Mouse (Mus musculus): ENCODE data around the gene Slc41a2. TPM values are rescaled to one million over a fixed set of nuclear protein-coding genes. Genes with fewer than 3 reads are reported as not detected.

Gene Slc41a2
- polyA plus RNA-seq, 1 experiment: 11.5 TPM

GRCm38 (mm10) chr10:83218778-83219177, 118.9 kb downstream of the Slc41a2 start:
- no peaks in the 10 kb centered on the region for H3K4me1 ChIP-seq (ENCODE audit: control insufficient read depth, insufficient read depth, insufficient read length, low read length)
- 67% methylated on average over 2 of the region's 2 CpGs for WGBS
- TF ChIP-seq POLR2A (IDR thresholded peaks at IDR 0.05; ENCODE audit: low read depth, low read length) (no peak), CTCF (IDR thresholded peaks at IDR 0.05; ENCODE audit: extremely low read depth, insufficient read length, insufficient replicate concordance, low read depth, low read length) (no peak)
- no peak overlapping the region for H3K27ac ChIP-seq (ENCODE audit: insufficient read depth, low read depth, low read length)
- H3K27me3 ChIP-seq (ENCODE audit: control insufficient read depth, insufficient read depth, low read length): no peaks in the 10 kb centered on the region
- no peaks in the 10 kb centered on the region for H3K36me3 ChIP-seq (ENCODE audit: control insufficient read depth, insufficient read depth, low read length)
- no peak overlapping the region for H3K4me3 ChIP-seq (ENCODE audit: low read depth, low read length)

DNA sequence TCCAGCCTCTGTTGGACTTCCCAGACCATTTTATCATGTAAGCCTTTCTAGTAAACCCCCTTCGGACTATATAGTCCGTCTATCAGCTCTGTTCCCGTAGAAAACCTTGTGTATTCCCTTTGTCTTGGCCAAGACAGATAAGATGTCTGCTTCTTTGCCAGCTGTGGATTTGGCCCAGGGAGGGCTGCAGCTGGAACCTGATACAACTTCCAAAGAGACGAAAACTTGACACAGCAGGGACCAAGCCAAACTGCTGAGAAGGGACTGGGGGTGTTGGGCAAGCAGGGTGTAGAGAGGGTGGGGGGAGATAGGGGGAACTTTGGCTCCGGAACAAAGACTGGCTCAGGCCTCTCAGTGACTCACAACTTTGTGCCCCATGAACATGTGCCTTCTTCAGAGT, 120.4 kb downstream of the Slc41a2 start:
- H3K27ac ChIP-seq (ENCODE audit: insufficient read depth, low read depth, low read length): no peak overlapping the region
- WGBS: 51% methylated on average over 5 of the region's 5 CpGs
- no peaks in the 10 kb centered on the region for H3K36me3 ChIP-seq (ENCODE audit: control insufficient read depth, insufficient read depth, low read length)
- no peaks in the 10 kb centered on the region for H3K4me1 ChIP-seq (ENCODE audit: control insufficient read depth, insufficient read depth, insufficient read length, low read length)
- H3K27me3 ChIP-seq (ENCODE audit: control insufficient read depth, insufficient read depth, low read length): no peaks in the 10 kb centered on the region
- TF ChIP-seq POLR2A (IDR thresholded peaks at IDR 0.05; ENCODE audit: low read depth, low read length) (no peak), CTCF (IDR thresholded peaks at IDR 0.05; ENCODE audit: extremely low read depth, insufficient read length, insufficient replicate concordance, low read depth, low read length) (no peak)
- no peak overlapping the region for H3K4me3 ChIP-seq (ENCODE audit: low read depth, low read length)

GRCm38 (mm10) chr10:83215559-83215958, 122.1 kb downstream of the Slc41a2 start:
- WGBS: 73% methylated on average over 5 of the region's 5 CpGs
- H3K4me3 ChIP-seq (ENCODE audit: low read depth, low read length): no peak overlapping the region
- no peaks in the 10 kb centered on the region for H3K4me1 ChIP-seq (ENCODE audit: control insufficient read depth, insufficient read depth, insufficient read length, low read length)
- H3K36me3 ChIP-seq (ENCODE audit: control insufficient read depth, insufficient read depth, low read length): no peaks in the 10 kb centered on the region
- H3K27me3 ChIP-seq (ENCODE audit: control insufficient read depth, insufficient read depth, low read length): no peaks in the 10 kb centered on the region
- TF ChIP-seq POLR2A (IDR thresholded peaks at IDR 0.05; ENCODE audit: low read depth, low read length) (no peak), CTCF (IDR thresholded peaks at IDR 0.05; ENCODE audit: extremely low read depth, insufficient read length, insufficient replicate concordance, low read depth, low read length) (no peak)
- H3K27ac ChIP-seq (ENCODE audit: insufficient read depth, low read depth, low read length): no peak overlapping the region

DNA sequence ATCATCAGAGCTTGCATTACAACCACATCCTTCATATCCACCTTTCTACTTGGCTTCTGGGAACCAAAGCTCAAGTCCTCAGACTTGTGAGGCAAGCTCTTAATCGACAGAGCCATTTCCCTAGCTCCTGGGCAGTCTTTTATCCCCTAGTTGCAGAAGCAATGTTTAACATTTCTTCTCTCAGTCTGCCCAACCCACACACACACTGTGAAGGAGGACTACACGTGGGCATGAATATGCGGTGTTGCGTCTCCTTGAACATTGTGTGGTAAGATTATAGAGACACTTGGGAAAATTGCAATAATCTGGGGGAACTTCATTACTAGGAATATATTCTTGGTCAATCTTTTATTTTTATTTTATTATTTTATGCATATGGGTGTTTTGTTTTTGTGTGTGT, 125.1 kb downstream of the Slc41a2 start:
- TF ChIP-seq CTCF (IDR thresholded peaks at IDR 0.05; ENCODE audit: extremely low read depth, insufficient read length, insufficient replicate concordance, low read depth, low read length) (no peak), POLR2A (IDR thresholded peaks at IDR 0.05; ENCODE audit: low read depth, low read length) (no peak)

GRCm38 (mm10) chr10:83210968-83211583, 126.6 kb downstream of the Slc41a2 start:
- Histone ChIP-seq H3K36me3 (ENCODE audit: control insufficient read depth, insufficient read depth, low read length) (no peaks in the 10 kb centered on the region), H3K27ac (ENCODE audit: insufficient read depth, low read depth, low read length) (no peak overlapping the region), H3K27me3 (ENCODE audit: control insufficient read depth, insufficient read depth, low read length) (no peaks in the 10 kb centered on the region), H3K4me1 (ENCODE audit: control insufficient read depth, insufficient read depth, insufficient read length, low read length) (no peaks in the 10 kb centered on the region), H3K4me3 (ENCODE audit: low read depth, low read length) (no peak overlapping the region)
- 66% methylated on average over 6 of the region's 6 CpGs for WGBS
- TF ChIP-seq CTCF (IDR thresholded peaks at IDR 0.05; ENCODE audit: extremely low read depth, insufficient read length, insufficient replicate concordance, low read depth, low read length) (no peak), POLR2A (IDR thresholded peaks at IDR 0.05; ENCODE audit: low read depth, low read length) (no peak)

More for the DNA sequence above, 125.1 kb downstream of the Slc41a2 start:
- 88% methylated on average over 4 of the region's 4 CpGs for WGBS
- H3K4me3 ChIP-seq (ENCODE audit: low read depth, low read length): no peak overlapping the region
- H3K27me3 ChIP-seq (ENCODE audit: control insufficient read depth, insufficient read depth, low read length): no peaks in the 10 kb centered on the region
- no peak overlapping the region for H3K27ac ChIP-seq (ENCODE audit: insufficient read depth, low read depth, low read length)
- no peaks in the 10 kb centered on the region for H3K4me1 ChIP-seq (ENCODE audit: control insufficient read depth, insufficient read depth, insufficient read length, low read length)
- no peaks in the 10 kb centered on the region for H3K36me3 ChIP-seq (ENCODE audit: control insufficient read depth, insufficient read depth, low read length)

DNA sequence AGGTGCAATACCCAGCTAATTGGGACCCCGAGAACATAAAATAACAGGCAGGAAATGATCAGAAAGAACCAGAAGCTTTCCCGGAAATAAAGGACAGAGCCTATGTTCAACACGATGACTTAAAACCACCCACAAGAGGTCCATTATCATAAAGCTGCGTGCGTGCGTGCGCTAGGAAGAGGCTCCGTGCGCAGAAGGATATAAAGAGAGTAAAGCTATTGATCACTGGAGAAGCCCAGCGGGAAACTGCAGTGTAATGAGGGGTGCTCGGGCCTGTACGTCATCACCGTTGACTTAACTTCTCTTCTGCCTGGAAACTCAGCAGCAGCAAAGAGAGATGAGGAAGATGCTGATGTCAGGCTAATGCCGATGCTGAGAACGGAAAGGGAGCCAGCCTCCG, 127.6 kb downstream of the Slc41a2 start:
- Histone ChIP-seq H3K27me3 (ENCODE audit: control insufficient read depth, insufficient read depth, low read length) (no peaks in the 10 kb centered on the region), H3K27ac (ENCODE audit: insufficient read depth, low read depth, low read length) (no peak overlapping the region), H3K4me1 (ENCODE audit: control insufficient read depth, insufficient read depth, insufficient read length, low read length) (no peaks in the 10 kb centered on the region), H3K4me3 (ENCODE audit: low read depth, low read length) (no peak overlapping the region), H3K36me3 (ENCODE audit: control insufficient read depth, insufficient read depth, low read length) (no peaks in the 10 kb centered on the region)
- 77% methylated on average over 16 of the region's 16 CpGs for WGBS
- no peak for TF ChIP-seq CTCF (IDR thresholded peaks at IDR 0.05; ENCODE audit: extremely low read depth, insufficient read length, insufficient replicate concordance, low read depth, low read length)
- TF ChIP-seq POLR2A (IDR thresholded peaks at IDR 0.05; ENCODE audit: low read depth, low read length): no peak

DNA sequence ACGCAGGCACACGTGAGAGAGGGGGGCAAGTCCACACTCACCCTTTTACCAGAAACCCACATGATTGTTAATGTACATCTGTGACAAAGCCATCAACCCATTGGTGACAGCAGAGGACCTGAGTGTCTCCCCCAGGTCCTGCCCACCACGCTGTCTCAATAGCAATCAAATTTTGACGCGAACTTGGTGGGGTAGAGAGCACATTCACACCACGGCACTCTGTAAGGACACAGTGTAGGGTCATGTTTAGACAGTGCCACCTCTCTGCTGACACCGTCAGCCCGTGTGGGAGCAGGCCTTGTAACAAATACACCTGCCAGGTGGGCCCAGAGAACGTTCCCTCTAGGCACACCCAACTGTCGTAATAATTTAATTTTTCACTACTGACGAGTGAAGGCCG, 128.3 kb downstream of the Slc41a2 start:
- no peak overlapping the region for H3K4me3 ChIP-seq (ENCODE audit: low read depth, low read length)
- H3K36me3 ChIP-seq (ENCODE audit: control insufficient read depth, insufficient read depth, low read length): no peaks in the 10 kb centered on the region
- no peaks in the 10 kb centered on the region for H3K27me3 ChIP-seq (ENCODE audit: control insufficient read depth, insufficient read depth, low read length)
- H3K27ac ChIP-seq (ENCODE audit: insufficient read depth, low read depth, low read length): no peak overlapping the region
- 65% methylated on average over 12 of the region's 12 CpGs for WGBS
- no peaks in the 10 kb centered on the region for H3K4me1 ChIP-seq (ENCODE audit: control insufficient read depth, insufficient read depth, insufficient read length, low read length)
- no peak for TF ChIP-seq POLR2A (IDR thresholded peaks at IDR 0.05; ENCODE audit: low read depth, low read length)
- TF ChIP-seq CTCF (IDR thresholded peaks at IDR 0.05; ENCODE audit: extremely low read depth, insufficient read length, insufficient replicate concordance, low read depth, low read length): no peak

Measured in small intestine, adult 2 months (tissue).